Mouse (Mus musculus): ENCODE data around the gene Klc1. TPM values are rescaled to one million over a fixed set of nuclear protein-coding genes. Genes with fewer than 3 reads are reported as not detected.

The Klc1 gene
- total RNA-seq, 2 experiments from 2014 or later, result 128 to 142 TPM

GRCm38 (mm10) chr12:111846815-111847214, 88.2 kb downstream of the Klc1 start:
- no peak for DNase-seq (ENCODE audit: low spot score in 2 of 2)

GRCm38 (mm10) chr12:111848300-111848798, 89.7 kb downstream of the Klc1 start:
- DNase-seq (ENCODE audit: low spot score in 2 of 2), result no peak

GRCm38 (mm10) chr12:111851235-111851634, 92.6 kb downstream of the Klc1 start:
- no peak for DNase-seq (ENCODE audit: low spot score in 2 of 2)

- no peak for DNase-seq (ENCODE audit: low spot score in 2 of 2)
These were observed 93.1 kb downstream of the Klc1 start for GRCm38 (mm10) chr12:111851745-111852144.

- DNase-seq (ENCODE audit: low spot score in 2 of 2), result no peak
These were observed 94.4 kb downstream of the Klc1 start for GRCm38 (mm10) chr12:111853011-111853436.

GRCm38 (mm10) chr12:111853546-111853945, 94.9 kb downstream of the Klc1 start:
- DNase-seq (ENCODE audit: low spot score in 2 of 2), result no peak

- no peak for DNase-seq (ENCODE audit: low spot score in 2 of 2)
These were observed 96.8 kb downstream of the Klc1 start for GRCm38 (mm10) chr12:111855448-111855847.

Other genes starting within 250 kb of the Klc1 start
- 100 to 1,000 TPM; 395 to 408 TPM for gene Eif5, start 220.8 kb upstream of the Klc1 start, total RNA-seq (2021)
- 100 to 1,000 TPM; 104 to 111 TPM for gene Mark3, start 184.3 kb upstream of the Klc1 start, total RNA-seq (2021)
- 10 to 100 TPM; 39.6 to 40.9 TPM for gene Ckb, start 86.5 kb upstream of the Klc1 start, total RNA-seq (2021)
- gene Trmt61a, start 80.7 kb upstream of the Klc1 start, total RNA-seq (2021), result 10 to 100 TPM; 11.7 to 13.8 TPM
- gene Bag5, start 45.6 kb upstream of the Klc1 start, total RNA-seq (2021), result 10 to 100 TPM; 35.8 to 37.0 TPM
- gene Apopt1, start 45.6 kb upstream of the Klc1 start, total RNA-seq (2021), result 10 to 100 TPM; 65.4 to 70.1 TPM
- gene Xrcc3, start 55.0 kb downstream of the Klc1 start, total RNA-seq (2021), result 10 to 100 TPM; 19.2 to 22.5 TPM
- gene Zfyve21, start 55.3 kb downstream of the Klc1 start, total RNA-seq (2021), result 10 to 100 TPM; 68.3 to 74.4 TPM
- gene Ppp1r13b, start 149.3 kb downstream of the Klc1 start, total RNA-seq (2021), result 10 to 100 TPM; 26.7 to 30.5 TPM
- gene Atp5mpl, start 208.1 kb downstream of the Klc1 start, total RNA-seq (2021), result 100 to 1,000 TPM; 402 to 432 TPM
- gene Tdrd9, start 212.7 kb downstream of the Klc1 start, total RNA-seq (2021), result under 1 TPM; 0.34 to 0.40 TPM
- not detected for gene Rd3l, start 222.5 kb downstream of the Klc1 start, total RNA-seq (2021)

Measured in adrenal gland, postnatal 4 days (tissue).